Mouse (Mus musculus): ENCODE measurements around the gene Npepps.

DNA sequence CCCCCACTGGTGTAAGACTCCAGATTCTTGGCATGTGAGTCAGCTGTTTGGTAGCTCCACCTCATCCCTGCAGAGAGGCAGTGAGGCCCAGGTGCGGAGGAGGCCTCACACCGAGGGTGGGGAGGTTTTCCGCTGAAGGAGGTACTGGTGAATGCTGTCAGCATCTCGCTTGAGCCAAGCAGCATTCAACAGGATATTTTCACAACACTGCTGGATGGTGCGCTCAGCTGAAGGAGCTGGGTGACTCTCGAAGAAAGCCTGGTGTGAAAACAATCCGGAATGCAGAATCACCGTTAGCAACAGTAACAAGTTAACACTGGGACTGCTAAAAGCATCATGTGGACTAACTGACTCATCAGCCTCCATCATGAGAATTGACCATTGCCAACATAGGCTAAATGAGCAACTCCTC, 73.4 kb downstream of the Npepps start:
- TF ChIP-seq CTCF (IDR thresholded peaks at IDR 0.05; ENCODE audit: low read depth, low read length) (no peak), POLR2A (IDR thresholded peaks at IDR 0.05; ENCODE audit: borderline replicate concordance, low read depth, low read length) (no peak)

Data from bone marrow macrophage, adult 2 months (primary cell).